Mouse (Mus musculus): ENCODE data around the gene Eps8l1.
A peak's percentile ranks its signal among the peaks of the same experiment; 100 is the strongest.
"Not testable (repeated sequence)": the region's sequence is repeated elsewhere in the genome, so short reads cannot be mapped to it uniquely, and the experiment has no call there.

The Eps8l1 gene

GRCm38 (mm10) chr7:4460576-4461434 is at the start of gene Eps8l1:
Gene Eps8l1 (plus strand): TSS chr7:4460674.
- DNase-seq (ENCODE audit: extremely low read depth, low read depth) = no peak

- DNase-seq (ENCODE audit: extremely low read depth, low read depth) = not testable (repeated sequence)
Measured at GRCm38 (mm10) chr7:4412406-4412805, 48.1 kb upstream of the Eps8l1 start.

GRCm38 (mm10) chr7:4419681-4420080 is 40.8 kb upstream of the Eps8l1 start:
- DNase-seq (ENCODE audit: extremely low read depth, low read depth) = no peak

- no peak for DNase-seq (ENCODE audit: extremely low read depth, low read depth)
Measured at GRCm38 (mm10) chr7:4420230-4420629, 40.2 kb upstream of the Eps8l1 start.

GRCm38 (mm10) chr7:4427161-4427912 is 33.1 kb upstream of the Eps8l1 start:
- peak; percentile 94 for DNase-seq (ENCODE audit: extremely low read depth, low read depth)

- no peak for DNase-seq (ENCODE audit: extremely low read depth, low read depth)
Measured at GRCm38 (mm10) chr7:4430246-4430844, 30.1 kb upstream of the Eps8l1 start.

GRCm38 (mm10) chr7:4431548-4431947 is 28.9 kb upstream of the Eps8l1 start:
- peak; percentile 59 for DNase-seq (ENCODE audit: extremely low read depth, low read depth)

- no peak for DNase-seq (ENCODE audit: extremely low read depth, low read depth)
Measured at GRCm38 (mm10) chr7:4432026-4432425, 28.4 kb upstream of the Eps8l1 start.

- no peak for DNase-seq (ENCODE audit: extremely low read depth, low read depth)
Measured at GRCm38 (mm10) chr7:4437721-4438120, 22.8 kb upstream of the Eps8l1 start.

- no peak for DNase-seq (ENCODE audit: extremely low read depth, low read depth)
Measured at GRCm38 (mm10) chr7:4440549-4440948, 19.9 kb upstream of the Eps8l1 start.

GRCm38 (mm10) chr7:4445216-4445791 is 15.2 kb upstream of the Eps8l1 start, which contains the start of gene Rdh13:
Gene Rdh13 (minus strand): TSS chr7:4445649.
- peak; percentile 86 for DNase-seq (ENCODE audit: extremely low read depth, low read depth)

- no peak for DNase-seq (ENCODE audit: extremely low read depth, low read depth)
Measured at GRCm38 (mm10) chr7:4447138-4447537, 13.3 kb upstream of the Eps8l1 start.

GRCm38 (mm10) chr7:4448439-4448838 is 12.0 kb upstream of the Eps8l1 start:
- DNase-seq (ENCODE audit: extremely low read depth, low read depth) = peak; percentile 38

- DNase-seq (ENCODE audit: extremely low read depth, low read depth) = no peak
Measured at GRCm38 (mm10) chr7:4449211-4449610, 11.3 kb upstream of the Eps8l1 start.

GRCm38 (mm10) chr7:4452644-4453043 is 7.8 kb upstream of the Eps8l1 start:
- DNase-seq (ENCODE audit: extremely low read depth, low read depth) = no peak

GRCm38 (mm10) chr7:4464194-4464824 is 3.8 kb downstream of the Eps8l1 start:
- DNase-seq (ENCODE audit: extremely low read depth, low read depth) = no peak

- DNase-seq (ENCODE audit: extremely low read depth, low read depth) = no peak
Measured at GRCm38 (mm10) chr7:4467801-4468200, 7.3 kb downstream of the Eps8l1 start.

GRCm38 (mm10) chr7:4470275-4471178 is 10.1 kb downstream of the Eps8l1 start:
- DNase-seq (ENCODE audit: extremely low read depth, low read depth) = no peak

GRCm38 (mm10) chr7:4471179-4471555 is 10.7 kb downstream of the Eps8l1 start:
- no peak for DNase-seq (ENCODE audit: extremely low read depth, low read depth)

GRCm38 (mm10) chr7:4473940-4474339 is 13.5 kb downstream of the Eps8l1 start:
- DNase-seq (ENCODE audit: extremely low read depth, low read depth) = no peak

All from MEL-GATA-1-ER (cell line).